Mouse (Mus musculus): ENCODE data around the gene Negr1. TPM values are rescaled to one million over a fixed set of nuclear protein-coding genes. Genes with fewer than 3 reads are reported as not detected.

The Negr1 gene
- polyA plus RNA-seq, 1 experiment from 2014 or later = not detected

GRCm38 (mm10) chr3:156923159-156923558 lies 361.6 kb downstream of the Negr1 start:
- TF ChIP-seq EP300 (IDR thresholded peaks at IDR 0.05; ENCODE audit: low read depth) (no peak), CTCF (IDR thresholded peaks at IDR 0.05; ENCODE audit: low read depth) (no peak)
- H3K27me3 ChIP-seq (ENCODE audit: insufficient read depth, low read length) = no peaks in the 10 kb centered on the region
- no peaks in the 10 kb centered on the region for H3K4me1 ChIP-seq (ENCODE audit: insufficient read depth)
- no peaks in the 10 kb centered on the region for H3K36me3 ChIP-seq (replicated peaks; ENCODE audit: insufficient read depth, low read length)
- no peak overlapping the region for H3K4me2 ChIP-seq (ENCODE audit: low read depth, low read length)
- ATAC-seq = no peak
- DNase-seq = no peak
- WGBS (ENCODE audit: insufficient replicate concordance) = 68% methylated on average over 1 of the region's 1 CpGs
- no peak overlapping the region for H3K9ac ChIP-seq (replicated peaks)
- H3K27ac ChIP-seq (ENCODE audit: low read depth) = no peak overlapping the region
- no peaks in the 10 kb centered on the region; the same call in 1 of the 2 replicates for H3K9me3 ChIP-seq (ENCODE audit: low read length)
- H3K4me3 ChIP-seq (ENCODE audit: low read depth, low read length) = no peak overlapping the region

GRCm38 (mm10) chr3:156925102-156925501 lies 363.5 kb downstream of the Negr1 start:
- Histone ChIP-seq H3K9me3 (ENCODE audit: low read length) (no peaks in the 10 kb centered on the region; the same call in 1 of the 2 replicates), H3K9ac (replicated peaks) (no peak overlapping the region), H3K4me2 (ENCODE audit: low read depth, low read length) (no peak overlapping the region), H3K4me1 (ENCODE audit: insufficient read depth) (no peaks in the 10 kb centered on the region), H3K36me3 (replicated peaks; ENCODE audit: insufficient read depth, low read length) (no peaks in the 10 kb centered on the region), H3K27me3 (ENCODE audit: insufficient read depth, low read length) (no peaks in the 10 kb centered on the region), H3K27ac (ENCODE audit: low read depth) (no peak overlapping the region), H3K4me3 (ENCODE audit: low read depth, low read length) (no peak overlapping the region)
- TF ChIP-seq CTCF (IDR thresholded peaks at IDR 0.05; ENCODE audit: low read depth) = no peak
- TF ChIP-seq EP300 (IDR thresholded peaks at IDR 0.05; ENCODE audit: low read depth) = no peak
- DNase-seq (no peak), ATAC-seq (no peak)
- WGBS (ENCODE audit: insufficient replicate concordance) = 78% methylated on average over 5 of the region's 5 CpGs

- TF ChIP-seq CTCF (IDR thresholded peaks at IDR 0.05; ENCODE audit: low read depth) (no peak), EP300 (IDR thresholded peaks at IDR 0.05; ENCODE audit: low read depth) (no peak)
- no peak overlapping the region for H3K4me2 ChIP-seq (ENCODE audit: low read depth, low read length)
- no peaks in the 10 kb centered on the region for H3K4me1 ChIP-seq (ENCODE audit: insufficient read depth)
- H3K27me3 ChIP-seq (ENCODE audit: insufficient read depth, low read length) = no peaks in the 10 kb centered on the region
- H3K9ac ChIP-seq (replicated peaks) = no peak overlapping the region
- H3K9me3 ChIP-seq (ENCODE audit: low read length) = no peaks in the 10 kb centered on the region; the same call in 1 of the 2 replicates
- WGBS (ENCODE audit: insufficient replicate concordance) = 60% methylated on average over 5 of the region's 5 CpGs
- DNase-seq (no peak), ATAC-seq (no peak)
- H3K27ac ChIP-seq (ENCODE audit: low read depth) = no peak overlapping the region
- no peak overlapping the region for H3K4me3 ChIP-seq (ENCODE audit: low read depth, low read length)
- no peaks in the 10 kb centered on the region for H3K36me3 ChIP-seq (replicated peaks; ENCODE audit: insufficient read depth, low read length)
Observed at GRCm38 (mm10) chr3:156928396-156929061, 366.9 kb downstream of the Negr1 start.

- Histone ChIP-seq H3K27ac (ENCODE audit: low read depth) (no peak overlapping the region), H3K36me3 (replicated peaks; ENCODE audit: insufficient read depth, low read length) (no peaks in the 10 kb centered on the region), H3K9ac (replicated peaks) (no peak overlapping the region), H3K4me1 (ENCODE audit: insufficient read depth) (no peaks in the 10 kb centered on the region), H3K27me3 (ENCODE audit: insufficient read depth, low read length) (no peaks in the 10 kb centered on the region), H3K4me2 (ENCODE audit: low read depth, low read length) (no peak overlapping the region), H3K9me3 (ENCODE audit: low read length) (no peaks in the 10 kb centered on the region; the same call in 1 of the 2 replicates), H3K4me3 (ENCODE audit: low read depth, low read length) (no peak overlapping the region)
- WGBS (ENCODE audit: insufficient replicate concordance) = 76% methylated on average over 3 of the region's 3 CpGs
- ATAC-seq (no peak), DNase-seq (no peak)
- TF ChIP-seq EP300 (IDR thresholded peaks at IDR 0.05; ENCODE audit: low read depth) (no peak), CTCF (IDR thresholded peaks at IDR 0.05; ENCODE audit: low read depth) (no peak)
Observed at GRCm38 (mm10) chr3:156929062-156929397, 367.4 kb downstream of the Negr1 start.

GRCm38 (mm10) chr3:156929677-156930440 lies 368.3 kb downstream of the Negr1 start:
- Histone ChIP-seq H3K9ac (replicated peaks) (no peak overlapping the region), H3K36me3 (replicated peaks; ENCODE audit: insufficient read depth, low read length) (no peaks in the 10 kb centered on the region), H3K4me1 (ENCODE audit: insufficient read depth) (no peaks in the 10 kb centered on the region), H3K9me3 (ENCODE audit: low read length) (no peaks in the 10 kb centered on the region; the same call in 1 of the 2 replicates), H3K27me3 (ENCODE audit: insufficient read depth, low read length) (no peaks in the 10 kb centered on the region), H3K4me2 (ENCODE audit: low read depth, low read length) (no peak overlapping the region), H3K4me3 (ENCODE audit: low read depth, low read length) (no peak overlapping the region), H3K27ac (ENCODE audit: low read depth) (no peak overlapping the region)
- DNase-seq (no peak), ATAC-seq (no peak)
- WGBS (ENCODE audit: insufficient replicate concordance) = 69% methylated on average over 2 of the region's 2 CpGs
- TF ChIP-seq EP300 (IDR thresholded peaks at IDR 0.05; ENCODE audit: low read depth) (no peak), CTCF (IDR thresholded peaks at IDR 0.05; ENCODE audit: low read depth) (no peak)

GRCm38 (mm10) chr3:156931011-156931410 lies 369.4 kb downstream of the Negr1 start:
- no peaks in the 10 kb centered on the region for H3K27me3 ChIP-seq (ENCODE audit: insufficient read depth, low read length)
- no peak overlapping the region for H3K9ac ChIP-seq (replicated peaks)
- H3K27ac ChIP-seq (ENCODE audit: low read depth) = no peak overlapping the region
- TF ChIP-seq CTCF (IDR thresholded peaks at IDR 0.05; ENCODE audit: low read depth) (no peak), EP300 (IDR thresholded peaks at IDR 0.05; ENCODE audit: low read depth) (no peak)
- H3K4me2 ChIP-seq (ENCODE audit: low read depth, low read length) = no peak overlapping the region
- no peak for DNase-seq
- no peak overlapping the region for H3K4me3 ChIP-seq (ENCODE audit: low read depth, low read length)
- H3K9me3 ChIP-seq (ENCODE audit: low read length) = no peaks in the 10 kb centered on the region
- no peak for ATAC-seq
- WGBS (ENCODE audit: insufficient replicate concordance) = 70% methylated on average over 2 of the region's 2 CpGs
- H3K36me3 ChIP-seq (replicated peaks; ENCODE audit: insufficient read depth, low read length) = no peaks in the 10 kb centered on the region
- H3K4me1 ChIP-seq (ENCODE audit: insufficient read depth) = no peaks in the 10 kb centered on the region

Measured in liver, postnatal 0 days (tissue).